Mouse (Mus musculus): ENCODE data around the gene Lbhd1. TPM values are rescaled to one million over a fixed set of nuclear protein-coding genes. Genes with fewer than 3 reads are reported as not detected.
"Not testable (repeated sequence)": the region's sequence is repeated elsewhere in the genome, so short reads cannot be mapped to it uniquely, and the experiment has no call there.

Gene Lbhd1
- polyA plus RNA-seq, 1 experiment from 2014 or later, result 76.7 TPM

GRCm38 (mm10) chr19:8875031-8875430 lies 8.5 kb upstream of the Lbhd1 start:
- Histone ChIP-seq H3K4me2 (no peak overlapping the region), H3K27ac (no peak overlapping the region)
- 91% methylated on average over 7 of the region's 7 CpGs for WGBS

GRCm38 (mm10) chr19:8880311-8881033 lies 3.1 kb upstream of the Lbhd1 start, which contains the start of gene Uqcc3:
TSS of gene Uqcc3 (minus strand) at chr19:8880923.
- H3K4me3 ChIP-seq, result peak within 1 kb of the TSS; percentile 71
- H3K27me3 ChIP-seq, result no peaks in the 10 kb centered on the region
- under 1% methylated on average over 42 of the region's 42 CpGs for WGBS
- peaks cover 27% of the 10 kb centered on the region for H3K36me3 ChIP-seq
- H3K4me2 ChIP-seq, result peak within 1 kb of the TSS; percentile 65
- peak; percentile 89 for ATAC-seq (ENCODE audit: insufficient number of reproducible peaks, low FRiP score, low TSS enrichment, low read depth)
- H3K27ac ChIP-seq, result peak within 1 kb of the TSS; percentile 88
- H3K9ac ChIP-seq, result peak within 1 kb of the TSS; percentile 79
- peaks cover 10% of the 10 kb centered on the region; the same call in 1 of the 2 replicates for H3K4me1 ChIP-seq
- no peaks in the 10 kb centered on the region for H3K9me3 ChIP-seq

More at GRCm38 (mm10) chr19:8875031-8875430, 8.5 kb upstream of the Lbhd1 start:
- Histone ChIP-seq H3K4me1 (peaks cover 18% of the 10 kb centered on the region), H3K36me3 (peaks cover 52% of the 10 kb centered on the region), H3K9me3 (no peaks in the 10 kb centered on the region), H3K27me3 (no peaks in the 10 kb centered on the region), H3K4me3 (no peak overlapping the region), H3K9ac (no peak overlapping the region)
- ATAC-seq (ENCODE audit: insufficient number of reproducible peaks, low FRiP score, low TSS enrichment, low read depth), result no peak

- Histone ChIP-seq H3K9ac (peak overlapping the region; percentile 79; the same call in 1 of the 2 replicates), H3K4me1 (peaks cover 10% of the 10 kb centered on the region; the same call in 1 of the 2 replicates), H3K27ac (peak overlapping the region; percentile 88), H3K27me3 (no peaks in the 10 kb centered on the region), H3K4me2 (peak overlapping the region; percentile 65), H3K4me3 (peak overlapping the region; percentile 71), H3K9me3 (no peaks in the 10 kb centered on the region), H3K36me3 (peaks cover 23% of the 10 kb centered on the region)
- 15% methylated on average over 3 of the region's 3 CpGs for whole genome bisulfite sequencing
- ATAC-seq (ENCODE audit: insufficient number of reproducible peaks, low FRiP score, low TSS enrichment, low read depth), result no peak
Observed at GRCm38 (mm10) chr19:8881034-8881392, 2.5 kb upstream of the Lbhd1 start.

GRCm38 (mm10) chr19:8886916-8887584 lies 3.5 kb downstream of the Lbhd1 start:
- no peak for ATAC-seq (ENCODE audit: insufficient number of reproducible peaks, low FRiP score, low TSS enrichment, low read depth)

GRCm38 (mm10) chr19:8887585-8888463 lies 4.3 kb downstream of the Lbhd1 start:
- peak overlapping the region; percentile 89 for H3K9ac ChIP-seq
- H3K27me3 ChIP-seq, result no peaks in the 10 kb centered on the region
- H3K4me3 ChIP-seq, result peak overlapping the region; percentile 64
- H3K36me3 ChIP-seq, result peaks cover 9% of the 10 kb centered on the region
- no peaks in the 10 kb centered on the region for H3K9me3 ChIP-seq
- WGBS, result 14% methylated on average over 19 of the region's 19 CpGs
- H3K4me1 ChIP-seq, result peaks cover 16% of the 10 kb centered on the region
- ATAC-seq (ENCODE audit: insufficient number of reproducible peaks, low FRiP score, low TSS enrichment, low read depth), result no peak
- H3K4me2 ChIP-seq, result peak overlapping the region; percentile 67
- peak overlapping the region; percentile 92 for H3K27ac ChIP-seq

More at GRCm38 (mm10) chr19:8886916-8887584, 3.5 kb downstream of the Lbhd1 start:
- Histone ChIP-seq H3K4me1 (peaks cover 14% of the 10 kb centered on the region), H3K36me3 (peaks cover 9% of the 10 kb centered on the region), H3K27me3 (no peaks in the 10 kb centered on the region), H3K4me3 (peak overlapping the region; percentile 64), H3K9ac (no peak overlapping the region), H3K9me3 (no peaks in the 10 kb centered on the region), H3K27ac (peak overlapping the region; percentile 92), H3K4me2 (peak overlapping the region; percentile 67; the same call in 1 of the 2 replicates)
- WGBS, result 55% methylated on average over 1 of the region's 1 CpGs

- Histone ChIP-seq H3K4me2 (peak within 1 kb of the TSS; percentile 67), H3K9me3 (no peaks in the 10 kb centered on the region), H3K4me1 (peaks cover 20% of the 10 kb centered on the region), H3K36me3 (peaks cover 9% of the 10 kb centered on the region), H3K4me3 (peak within 1 kb of the TSS; percentile 64), H3K27ac (peak within 1 kb of the TSS; percentile 92), H3K27me3 (no peaks in the 10 kb centered on the region), H3K9ac (peak within 1 kb of the TSS; percentile 89)
- under 1% methylated on average over 58 of the region's 58 CpGs for WGBS
- peak; percentile 92 for ATAC-seq (ENCODE audit: insufficient number of reproducible peaks, low FRiP score, low TSS enrichment, low read depth)
Observed at GRCm38 (mm10) chr19:8888511-8889385, 5.2 kb downstream of the Lbhd1 start, which contains the start of the genes 1810009A15Rik and Gm49416. TSS of gene 1810009A15Rik (plus strand) at chr19:8888853. TSS of gene Gm49416 (plus strand) at chr19:8888926.

- H3K4me3 ChIP-seq, result peak within 1 kb of the TSS; percentile 79
- no peaks in the 10 kb centered on the region for H3K9me3 ChIP-seq
- peak within 1 kb of the TSS; percentile 84 for H3K9ac ChIP-seq
- WGBS, result 2% methylated on average over 54 of the region's 54 CpGs
- ATAC-seq (ENCODE audit: insufficient number of reproducible peaks, low FRiP score, low TSS enrichment, low read depth), result peak; percentile 30; the same call in 1 of the 2 replicates
- H3K4me1 ChIP-seq, result peaks cover 37% of the 10 kb centered on the region
- no peaks in the 10 kb centered on the region for H3K27me3 ChIP-seq
- H3K36me3 ChIP-seq, result peaks cover 30% of the 10 kb centered on the region
- peak within 1 kb of the TSS; percentile 79 for H3K4me2 ChIP-seq
- H3K27ac ChIP-seq, result peak within 1 kb of the TSS; percentile 90
Observed at GRCm38 (mm10) chr19:8892829-8893766, 9.6 kb downstream of the Lbhd1 start, which contains the start of gene Ints5. TSS of gene Ints5 (plus strand) at chr19:8893005.

GRCm38 (mm10) chr19:8895397-8895960 lies 11.9 kb downstream of the Lbhd1 start:
- no peak overlapping the region for H3K4me3 ChIP-seq
- no peak overlapping the region for H3K27ac ChIP-seq
- no peak for ATAC-seq (ENCODE audit: insufficient number of reproducible peaks, low FRiP score, low TSS enrichment, low read depth)
- no peaks in the 10 kb centered on the region for H3K9me3 ChIP-seq
- 85% methylated on average over 9 of the region's 9 CpGs for WGBS
- no peak overlapping the region for H3K4me2 ChIP-seq
- H3K9ac ChIP-seq, result no peak overlapping the region
- H3K4me1 ChIP-seq, result peaks cover 39% of the 10 kb centered on the region
- peaks cover 30% of the 10 kb centered on the region for H3K36me3 ChIP-seq
- no peaks in the 10 kb centered on the region for H3K27me3 ChIP-seq

GRCm38 (mm10) chr19:8896231-8896630 lies 12.7 kb downstream of the Lbhd1 start:
- 74% methylated on average over 5 of the region's 5 CpGs for WGBS
- H3K4me1 ChIP-seq, result peaks cover 39% of the 10 kb centered on the region
- H3K4me3 ChIP-seq; H3K9me3 ChIP-seq; H3K4me2 ChIP-seq; H3K27me3 ChIP-seq; H3K9ac ChIP-seq; H3K27ac ChIP-seq; ATAC-seq (ENCODE audit: insufficient number of reproducible peaks, low FRiP score, low TSS enrichment, low read depth): not testable (repeated sequence)
- peaks cover 23% of the 10 kb centered on the region for H3K36me3 ChIP-seq
